Mouse (Mus musculus): ENCODE measurements around the gene Osbpl9. TPM values are rescaled to one million over a fixed set of nuclear protein-coding genes. Genes with fewer than 3 reads are reported as not detected.

The Osbpl9 gene
- total RNA-seq, 2 experiments from 2014 or later = 56.5 to 58.3 TPM

DNA sequence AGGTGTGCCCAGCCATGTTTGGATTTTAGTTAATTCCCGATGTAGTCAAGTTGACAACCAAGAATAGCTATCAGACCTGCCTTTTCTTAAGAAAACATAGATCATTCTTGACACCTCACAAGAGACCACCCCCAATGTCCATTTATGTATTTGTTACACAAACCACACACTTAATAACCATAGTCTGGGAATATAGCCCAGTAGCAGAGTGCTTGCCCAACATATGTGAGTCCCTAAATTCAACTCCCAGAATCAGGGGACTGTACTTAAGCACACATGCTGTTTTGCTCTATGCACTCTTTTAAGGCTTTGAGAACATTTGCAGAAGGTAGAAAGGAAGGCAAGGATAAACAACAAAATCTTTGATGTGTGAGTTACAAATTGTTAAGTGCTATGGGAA lies 1.9 kb upstream of the Osbpl9 start:
- intact Hi-C loops (cut with DNase I) = no loop called here
- Histone ChIP-seq H3K27ac (no peak overlapping the region), H3K4me3 (no peak overlapping the region)
- no peak for TF ChIP-seq CTCF (IDR thresholded peaks at IDR 0.05)
- no peak for DNase-seq (ENCODE audit: extremely low spot score in 1 of 2, low spot score in 2 of 2)

DNA sequence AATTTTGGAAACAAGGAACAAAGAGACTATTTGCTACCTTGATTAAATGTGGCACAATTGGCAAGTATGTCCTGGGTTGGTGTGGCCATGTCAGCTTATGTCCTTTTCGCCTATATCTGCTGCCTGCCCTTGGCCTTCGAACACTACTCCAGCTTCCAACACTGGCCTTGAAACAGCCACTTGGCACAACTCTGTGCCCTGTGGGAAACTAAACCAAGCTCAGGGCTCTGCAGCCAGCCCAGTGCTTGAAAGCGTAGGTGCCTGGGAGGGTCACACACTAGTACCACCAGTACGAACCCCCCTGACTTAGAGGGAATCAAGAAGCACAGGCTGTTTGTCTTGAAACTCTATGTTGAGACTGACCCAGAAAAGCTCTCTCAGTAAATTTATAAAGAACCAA lies 3.0 kb downstream of the Osbpl9 start:
- Histone ChIP-seq H3K27ac (no peak overlapping the region), H3K4me3 (no peak overlapping the region)
- no peak for DNase-seq (ENCODE audit: extremely low spot score in 1 of 2, low spot score in 2 of 2)
- no peak for TF ChIP-seq CTCF (IDR thresholded peaks at IDR 0.05)
- intact Hi-C loops (cut with DNase I) = no loop called here

DNA sequence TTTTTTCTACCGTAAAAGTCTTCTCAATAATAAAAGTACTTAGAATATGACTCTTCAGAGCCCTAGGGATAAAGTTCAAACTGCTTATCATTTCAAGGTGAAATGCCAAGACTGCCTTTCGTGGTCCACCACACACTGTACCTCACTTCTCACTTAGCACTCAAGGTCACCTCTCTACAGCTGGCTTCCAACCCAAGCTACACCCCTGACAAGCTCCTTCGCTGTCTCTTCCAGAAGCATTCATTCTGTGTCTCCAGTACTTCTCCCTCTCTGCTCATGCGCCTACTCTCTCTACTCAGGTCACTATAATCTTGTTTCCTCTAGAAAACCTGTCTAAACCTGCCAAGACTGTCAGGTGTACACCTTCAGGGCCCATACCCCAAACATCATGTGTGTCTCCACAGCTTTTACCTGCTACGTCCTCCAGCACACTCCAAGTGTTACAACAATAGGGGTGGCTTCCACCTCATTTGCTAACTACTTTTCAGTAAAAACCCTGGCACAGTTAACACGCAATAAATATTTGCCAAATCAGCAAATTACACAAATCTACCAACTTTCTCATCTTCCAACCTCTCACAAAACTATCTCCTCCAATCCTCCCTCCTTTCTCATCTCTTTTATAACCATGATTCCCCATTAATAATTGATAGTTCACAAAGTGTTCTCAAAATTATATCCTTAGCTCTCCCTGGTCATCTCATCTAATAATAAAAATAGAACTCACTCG lies 6.0 kb downstream of the Osbpl9 start:
- no peak overlapping the region for H3K27ac ChIP-seq
- intact Hi-C loops (cut with DNase I) = no loop called here

DNA sequence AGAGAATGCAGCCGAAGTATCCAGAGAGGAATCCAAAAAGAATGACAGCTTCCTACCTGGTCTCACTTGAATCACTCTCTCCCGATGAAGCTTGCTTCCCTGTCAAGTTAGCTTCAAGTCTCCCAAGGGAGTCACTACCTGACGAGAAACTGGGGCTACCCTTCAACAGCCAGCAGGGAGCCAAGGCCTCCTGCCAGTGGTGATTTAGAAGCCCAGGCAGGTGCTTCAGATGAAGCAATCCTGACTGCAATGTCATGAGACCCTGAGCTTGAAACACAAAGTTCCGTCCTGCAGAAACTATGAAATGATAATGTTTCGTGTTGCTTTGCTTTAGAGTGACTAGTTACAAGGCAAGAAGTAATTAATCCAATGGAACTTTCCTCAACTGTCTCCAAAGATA lies 8.2 kb downstream of the Osbpl9 start:
- no peak overlapping the region for H3K27ac ChIP-seq
- no peak for DNase-seq (ENCODE audit: extremely low spot score in 1 of 2, low spot score in 2 of 2)
- H3K4me3 ChIP-seq = no peak overlapping the region
- TF ChIP-seq CTCF (IDR thresholded peaks at IDR 0.05) = no peak
- intact Hi-C loops (cut with DNase I) = no loop called here

More for the DNA sequence above, 6.0 kb downstream of the Osbpl9 start:
- TF ChIP-seq CTCF (IDR thresholded peaks at IDR 0.05) = no peak
- no peak overlapping the region for H3K4me3 ChIP-seq
- DNase-seq (ENCODE audit: extremely low spot score in 1 of 2, low spot score in 2 of 2) = no peak

DNA sequence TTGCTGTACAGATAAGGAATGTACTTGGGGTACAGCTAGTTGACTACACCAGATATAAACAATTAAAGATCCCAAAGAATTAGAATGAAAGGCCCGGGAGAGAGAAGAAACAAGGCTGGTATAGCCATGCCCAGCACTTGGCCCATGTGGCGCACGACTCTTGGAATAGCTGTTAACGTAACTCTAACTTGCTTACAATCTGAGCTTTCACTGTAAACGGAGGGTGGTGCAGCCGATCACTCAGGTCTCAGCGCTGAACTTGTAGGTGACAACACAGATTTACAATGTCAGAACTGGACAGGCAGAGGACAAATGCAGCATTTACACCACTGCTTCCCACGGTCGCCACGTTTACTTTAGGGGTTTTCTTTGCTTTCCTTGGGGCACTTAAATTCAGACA lies 10.5 kb downstream of the Osbpl9 start:
- TF ChIP-seq CTCF (IDR thresholded peaks at IDR 0.05) = no peak
- Histone ChIP-seq H3K27ac (no peak overlapping the region), H3K4me3 (no peak overlapping the region)
- intact Hi-C loops (cut with DNase I) = no loop called here
- DNase-seq (ENCODE audit: extremely low spot score in 1 of 2, low spot score in 2 of 2) = no peak

DNA sequence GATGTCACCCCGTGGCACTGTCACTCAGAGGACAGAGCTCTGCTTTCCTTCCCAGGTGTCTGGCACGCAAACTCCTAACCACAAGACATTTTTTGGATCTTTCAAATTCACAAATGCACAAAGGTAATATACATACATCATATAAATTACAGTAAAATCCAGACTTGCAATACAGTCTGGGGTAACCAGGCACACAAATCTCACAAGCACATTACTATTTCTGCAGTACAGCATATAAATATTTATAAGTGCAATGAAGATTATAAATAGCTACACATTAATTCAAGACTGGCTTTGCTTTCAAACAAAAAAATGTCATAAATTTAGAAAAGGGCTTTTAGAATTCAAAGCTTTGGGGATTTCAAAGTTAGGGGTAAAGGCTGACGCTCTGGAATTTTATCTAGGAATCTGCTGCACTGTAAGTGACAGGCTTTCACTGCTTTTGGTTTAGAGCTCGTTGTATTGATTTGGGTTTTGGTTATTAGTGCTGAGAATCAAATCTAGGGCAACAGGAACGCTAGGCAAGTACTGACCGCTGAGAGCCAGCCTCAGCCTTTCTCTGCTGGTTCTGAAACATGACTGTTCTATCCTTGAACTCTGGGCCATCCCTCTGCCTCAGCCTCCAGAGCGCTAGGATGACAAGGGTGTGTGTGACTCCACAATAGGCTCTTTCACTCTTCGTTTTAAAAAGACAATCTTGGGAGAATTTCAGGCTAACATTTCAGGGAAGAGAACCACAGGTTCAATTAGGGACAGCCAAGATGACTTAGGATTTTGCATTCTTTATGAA lies 16.3 kb downstream of the Osbpl9 start:
- Histone ChIP-seq H3K27ac (no peak overlapping the region), H3K4me3 (no peak overlapping the region)
- TF ChIP-seq CTCF (IDR thresholded peaks at IDR 0.05) = no peak
- no peak for DNase-seq (ENCODE audit: extremely low spot score in 1 of 2, low spot score in 2 of 2)
- intact Hi-C loops (cut with DNase I) = no loop called here

DNA sequence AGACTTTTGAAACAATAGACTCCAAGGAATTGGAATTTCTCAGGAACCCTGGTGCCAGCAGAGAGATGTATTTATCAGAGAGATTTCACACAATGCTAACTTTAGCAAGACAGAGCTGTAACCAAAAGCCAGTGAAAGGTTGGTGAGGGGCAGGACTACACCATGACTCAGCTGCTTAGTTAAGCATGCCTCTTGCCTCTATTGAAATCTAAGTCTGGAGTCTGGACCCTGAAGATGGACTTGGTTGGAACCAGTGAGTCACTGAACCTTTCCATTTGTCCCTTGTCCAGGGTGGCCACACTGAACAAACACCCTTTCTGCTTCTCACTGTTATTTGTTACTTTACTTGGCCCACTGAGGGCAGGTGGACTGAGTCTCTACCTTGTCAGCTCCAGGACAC lies 26.4 kb downstream of the Osbpl9 start:
- intact Hi-C loops (cut with DNase I) = no loop called here
- H3K4me3 ChIP-seq = no peak overlapping the region
- no peak overlapping the region for H3K27ac ChIP-seq
- TF ChIP-seq CTCF (IDR thresholded peaks at IDR 0.05) = no peak
- DNase-seq (ENCODE audit: extremely low spot score in 1 of 2, low spot score in 2 of 2) = no peak

DNA sequence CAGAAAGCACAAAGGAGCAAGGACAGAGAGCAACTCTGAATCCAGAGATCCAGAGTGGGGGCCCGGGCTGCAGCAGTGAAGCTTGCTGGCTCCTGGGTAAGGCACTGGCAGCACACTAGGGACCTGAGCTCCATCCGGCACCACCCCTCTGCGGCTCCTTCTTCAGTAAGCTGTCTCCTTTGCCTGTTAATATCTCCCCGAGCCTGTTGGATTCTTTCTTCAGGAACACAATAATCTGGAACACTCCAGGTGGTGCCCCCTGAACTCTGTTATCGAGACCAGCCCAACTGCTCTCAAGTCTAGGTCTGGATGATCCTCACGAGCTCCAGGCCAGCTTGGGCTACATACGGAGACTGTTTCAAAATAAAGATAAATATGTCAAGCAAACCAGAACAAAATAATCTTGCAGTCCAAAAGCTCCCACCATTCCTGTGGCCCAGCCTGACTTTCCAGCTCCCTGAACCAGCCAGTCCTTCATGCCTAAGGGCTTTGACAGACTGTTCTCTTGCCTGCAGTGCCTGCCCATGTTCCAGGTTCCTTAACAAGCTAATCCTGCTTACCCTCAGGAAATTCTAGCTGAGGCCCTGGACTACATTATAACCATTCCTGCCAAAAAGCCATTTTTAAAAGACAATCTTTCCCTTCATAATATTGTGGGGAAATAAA lies 28.2 kb downstream of the Osbpl9 start:
- TF ChIP-seq CTCF (IDR thresholded peaks at IDR 0.05) = no peak

DNA sequence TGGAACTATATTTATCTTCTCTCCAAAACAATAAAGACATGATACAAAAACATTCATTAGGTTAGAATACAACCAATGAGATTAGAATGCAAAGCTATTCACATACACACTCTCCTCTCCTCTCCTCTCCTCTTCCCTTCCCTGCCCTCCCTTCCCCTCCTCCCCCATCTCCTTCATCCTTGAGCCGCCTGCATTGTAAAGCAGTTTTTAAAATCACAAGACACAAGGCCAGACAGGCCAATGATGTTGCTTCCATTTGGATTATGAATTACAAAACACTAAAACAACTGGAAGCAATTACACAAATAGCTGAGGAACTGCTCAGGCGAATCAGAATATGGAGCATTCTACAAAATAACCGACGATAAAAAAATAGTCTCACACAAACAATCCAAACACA lies 28.7 kb downstream of the Osbpl9 start:
- no peak for DNase-seq (ENCODE audit: extremely low spot score in 1 of 2, low spot score in 2 of 2)
- Histone ChIP-seq H3K27ac (peak overlapping the region; percentile 9; the same call in 1 of the 2 replicates), H3K4me3 (no peak overlapping the region)
- intact Hi-C loops (cut with DNase I) = no loop called here
- TF ChIP-seq CTCF (IDR thresholded peaks at IDR 0.05) = no peak

More for the DNA sequence above, 28.2 kb downstream of the Osbpl9 start:
- Histone ChIP-seq H3K4me3 (no peak overlapping the region), H3K27ac (peak overlapping the region; percentile 9; the same call in 1 of the 2 replicates)
- intact Hi-C loops (cut with DNase I) = no loop called here
- DNase-seq (ENCODE audit: extremely low spot score in 1 of 2, low spot score in 2 of 2) = no peak

DNA sequence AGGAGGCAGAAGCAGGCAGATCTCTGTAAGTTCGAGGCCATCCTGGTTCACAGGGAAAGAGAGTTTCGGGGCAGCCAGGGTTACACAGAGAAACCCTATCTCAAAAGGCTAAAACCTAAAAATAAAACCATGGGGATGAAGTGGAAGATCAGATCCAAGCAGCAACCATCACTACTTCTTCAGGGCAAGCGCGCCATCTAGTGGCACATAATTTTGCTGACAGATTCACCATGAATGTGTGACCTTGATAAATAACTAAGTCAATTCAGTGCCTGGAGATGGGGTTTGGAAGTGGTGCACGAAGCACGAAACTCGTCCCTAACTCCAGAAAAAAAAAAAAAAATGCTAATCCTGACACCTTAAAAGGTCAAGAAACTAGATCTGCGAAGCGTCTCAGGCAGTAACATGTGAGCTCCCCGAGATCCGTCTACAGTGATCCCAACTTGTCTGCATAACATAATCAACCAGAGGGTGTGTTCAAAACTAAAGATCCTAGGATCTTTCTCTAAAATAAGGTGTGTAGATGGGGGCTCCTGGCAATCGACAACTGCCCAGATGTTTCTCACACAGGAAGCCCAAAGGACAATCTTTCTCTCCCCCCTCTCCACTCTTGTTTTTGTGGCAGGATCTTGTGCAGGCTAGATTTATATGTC lies 36.4 kb downstream of the Osbpl9 start:
- intact Hi-C loops (cut with DNase I) = loop anchor here (2.0 to 10.0 kb wide), 2 partner anchors 101 to 295 kb away; no protein-coding TSS in a partner anchor
- Histone ChIP-seq H3K27ac (no peak overlapping the region), H3K4me3 (no peak overlapping the region)
- peak; percentile 77 to 84 for DNase-seq (ENCODE audit: extremely low spot score in 1 of 2, low spot score in 2 of 2)
- TF ChIP-seq CTCF (IDR thresholded peaks at IDR 0.05) = peak; percentile 78

DNA sequence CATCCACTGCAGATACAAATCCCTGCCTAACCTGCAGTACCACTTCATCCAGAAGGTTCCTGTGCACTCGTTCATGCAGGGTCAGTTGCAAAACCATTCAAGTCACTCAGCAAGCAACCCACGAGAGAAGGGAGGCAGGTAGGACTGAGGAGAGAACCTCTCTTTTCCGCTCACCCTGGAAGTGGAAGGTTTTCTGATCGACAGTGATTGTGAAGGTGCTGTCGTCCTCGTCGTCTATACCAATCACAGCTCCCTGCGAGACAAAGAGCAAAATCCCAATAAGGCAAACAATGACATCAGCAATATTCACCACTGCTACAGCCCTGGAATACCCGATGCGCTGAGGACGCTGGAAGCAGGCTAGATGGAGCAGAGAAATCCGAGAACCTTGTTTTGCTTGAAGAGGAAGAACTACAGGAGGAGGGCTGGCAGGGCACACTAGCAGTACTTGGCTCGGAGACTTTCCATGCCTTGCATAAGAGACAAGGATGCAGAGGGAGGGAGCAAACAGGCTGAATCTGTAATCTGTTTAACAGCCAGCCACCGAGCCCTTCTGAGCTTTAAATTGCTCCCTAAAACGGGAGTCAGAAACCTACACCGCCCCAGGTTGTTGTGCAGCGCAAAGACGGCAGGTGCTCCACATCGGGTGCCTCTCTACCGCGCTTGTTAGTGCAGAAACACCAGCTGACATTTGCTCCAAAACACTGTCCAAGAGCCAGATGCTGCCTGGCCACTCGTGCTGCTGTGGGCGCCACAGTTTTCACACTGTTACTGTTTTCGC lies 45.4 kb downstream of the Osbpl9 start:
- Histone ChIP-seq H3K4me3 (peak overlapping the region; percentile 47), H3K27ac (peak overlapping the region; percentile 84)
- peak; percentile 25 to 46 for DNase-seq (ENCODE audit: extremely low spot score in 1 of 2, low spot score in 2 of 2)
- intact Hi-C loops (cut with DNase I) = loop anchor here (5.0 kb wide), 1 partner anchor 39 kb away; no protein-coding TSS in a partner anchor
- TF ChIP-seq CTCF (IDR thresholded peaks at IDR 0.05) = no peak

All from left cerebral cortex, adult 2 months (tissue).